Comparison of ENCODE assay signal across 9 mouse cellular contexts in genomic region chr2:75772251-75772956, GRCm38 (mm10). TPM values are rescaled to one million over a fixed set of nuclear protein-coding genes. Genes with fewer than 3 reads are reported as not detected.
A peak's percentile ranks its signal among the peaks of the same experiment; 100 is the strongest.
DNase-seq lines count a peak whose midpoint lies in the region; ATAC-seq and TF ChIP-seq lines count a peak whose summit lies in the region.
"Had no signal": no experiment of that assay in that cellular context is flagged by ENCODE, and none has a peak within 500 bp of the region (broad histone marks: within the 10 kb centered on the region; RNA-seq: fewer than 3 reads in every experiment).

No protein-coding gene starts in this region.

- peak; percentile 92 for ATAC-seq in intestine, embryonic 16.5 days
- ATAC-seq in liver, embryonic 14.5 days (ENCODE audit: insufficient read depth) = peak; percentile 28; the same call in 1 of the 2 replicates
- no peak for ATAC-seq in forebrain, postnatal 0 days

- 24% methylated on average over 11 of the region's 11 CpGs for WGBS in intestine, embryonic 16.5 days
- WGBS in liver, embryonic 14.5 days (ENCODE audit: insufficient replicate concordance) = 30% methylated on average over 11 of the region's 11 CpGs
- 67% methylated on average over 11 of the region's 11 CpGs for WGBS in forebrain, postnatal 0 days

- H3K9me3 ChIP-seq in intestine, embryonic 16.5 days (ENCODE audit: control insufficient read depth, low read length) = no peaks in the 10 kb centered on the region
- no peaks in the 10 kb centered on the region for H3K9me3 ChIP-seq in liver, embryonic 14.5 days (ENCODE audit: control insufficient read depth, low read length)
- H3K9me3 ChIP-seq in forebrain, postnatal 0 days (ENCODE audit: low read length) = no peaks in the 10 kb centered on the region

- DNase-seq in adrenal gland, postnatal 10 days = peak; percentile 62
- peak; percentile 59 for DNase-seq in embryo, embryonic 9.5 days (ENCODE audit: extremely low spot score)
- DNase-seq in liver, embryonic 14.5 days (ENCODE audit: low read depth in 3 of 3, low spot score in 3 of 3) = no peak
- DNase-seq in thymus, postnatal 0 days (ENCODE audit: low spot score) = no peak
- no peak for DNase-seq in forebrain, postnatal 0 days
- DNase-seq in T-cell, adult 2 months (ENCODE audit: low spot score) = no peak
- DNase-seq in cerebellum, postnatal 14 days = no peak
- DNase-seq: thymus, postnatal 36 days had no signal

- TF ChIP-seq CTCF in liver, embryonic 14.5 days (IDR thresholded peaks at IDR 0.05; ENCODE audit: low read depth) = no peak
- no peak for TF ChIP-seq CTCF in forebrain, postnatal 0 days (IDR thresholded peaks at IDR 0.05; ENCODE audit: low read depth)

- no peak overlapping the region for H3K4me3 ChIP-seq in intestine, embryonic 16.5 days (ENCODE audit: low read length)
- no peak overlapping the region for H3K4me3 ChIP-seq in liver, embryonic 14.5 days (ENCODE audit: insufficient read depth in 1 of 2, low read depth in 2 of 2, low read length in 2 of 2)
- H3K4me3 ChIP-seq in forebrain, postnatal 0 days (ENCODE audit: low read depth, low read length) = no peak overlapping the region

- H3K36me3 ChIP-seq in intestine, embryonic 16.5 days (ENCODE audit: control insufficient read depth, insufficient read depth, low read length) = no peaks in the 10 kb centered on the region
- no peaks in the 10 kb centered on the region for H3K36me3 ChIP-seq in liver, embryonic 14.5 days (replicated peaks; ENCODE audit: control insufficient read depth, insufficient read depth, low read depth)
- no peaks in the 10 kb centered on the region for H3K36me3 ChIP-seq in forebrain, postnatal 0 days (ENCODE audit: insufficient read depth)

- peak overlapping the region; percentile 46 for H3K9ac ChIP-seq in intestine, embryonic 16.5 days (ENCODE audit: low read depth, low read length)
- no peak overlapping the region for H3K9ac ChIP-seq in liver, embryonic 14.5 days (replicated peaks)
- no peak overlapping the region for H3K9ac ChIP-seq in forebrain, postnatal 0 days

- no peak for TF ChIP-seq EP300 in liver, embryonic 14.5 days (IDR thresholded peaks at IDR 0.05; ENCODE audit: low read depth)

- H3K27me3 ChIP-seq in intestine, embryonic 16.5 days (replicated peaks; ENCODE audit: control insufficient read depth, insufficient read depth, low read length) = no peaks in the 10 kb centered on the region
- no peaks in the 10 kb centered on the region for H3K27me3 ChIP-seq in liver, embryonic 14.5 days (ENCODE audit: control insufficient read depth, insufficient read depth, low read length)
- no peaks in the 10 kb centered on the region for H3K27me3 ChIP-seq in forebrain, postnatal 0 days (ENCODE audit: insufficient read depth, low read length)

- peak overlapping the region; percentile 96 for H3K27ac ChIP-seq in intestine, embryonic 16.5 days (ENCODE audit: low read length)
- H3K27ac ChIP-seq in liver, embryonic 14.5 days = no peak overlapping the region
- no peak overlapping the region for H3K27ac ChIP-seq in forebrain, postnatal 0 days (ENCODE audit: low read depth, low read length)

- H3K4me2 ChIP-seq in intestine, embryonic 16.5 days (ENCODE audit: low read depth, low read length) = peak overlapping the region; percentile 31; the same call in 1 of the 2 replicates
- H3K4me2 ChIP-seq in liver, embryonic 14.5 days (ENCODE audit: low read depth) = peak overlapping the region; percentile 21
- no peak overlapping the region for H3K4me2 ChIP-seq in forebrain, postnatal 0 days (ENCODE audit: low read depth)

- peaks cover 26% of the 10 kb centered on the region for H3K4me1 ChIP-seq in intestine, embryonic 16.5 days (ENCODE audit: control insufficient read depth, insufficient read depth, low read length)
- H3K4me1 ChIP-seq in liver, embryonic 14.5 days (replicated peaks; ENCODE audit: control insufficient read depth in 2 of 2, insufficient read depth in 2 of 2, low read length in 1 of 2) = peaks cover 14 to 44% of the 10 kb centered on the region in 2 experiments
- no peaks in the 10 kb centered on the region for H3K4me1 ChIP-seq in forebrain, postnatal 0 days (ENCODE audit: insufficient read depth)

RNA-seq across cellular contexts. Expression of gene Agps, which starts 59.6 kb away (rescaled TPM):
- total RNA-seq in adrenal gland, postnatal 10 days (2021) = 10 to 100 TPM; 32.4 to 42.0 TPM
- 18.3 and 21.8 TPM in 2 replicates for polyA plus RNA-seq in intestine, embryonic 16.5 days (2015; fragmentation: Nextera tagmentation; extraction: Ambion mirVana)
- 4.1 and 5.6 TPM in 2 replicates for polyA plus RNA-seq in liver, embryonic 14.5 days (2012; rRNA removed)
- 13.8 and 14.3 TPM in 2 replicates for polyA plus RNA-seq in liver, embryonic 14.5 days (2014; fragmentation: Nextera tagmentation; extraction: Ambion mirVana)
- 19.0 and 20.8 TPM in 2 replicates for polyA plus RNA-seq in thymus, postnatal 0 days (2015; fragmentation: Nextera tagmentation; extraction: Ambion mirVana)
- total RNA-seq in forebrain, postnatal 0 days (2014; rRNA removed) = 37.9 and 43.6 TPM in 2 replicates
- polyA plus RNA-seq in forebrain, postnatal 0 days (2015; fragmentation: Nextera tagmentation; extraction: Ambion mirVana) = 6.4 and 12.6 TPM in 2 replicates

Comparison
In these comparisons a context has a peak if more than half of its experiments do, and no peak if none do; other contexts are left out.
1. DNase-seq: peak in adrenal gland, postnatal 10 days (single experiment) and embryo, embryonic 9.5 days (single experiment); none in liver, embryonic 14.5 days (0 of 3), thymus, postnatal 0 days (single experiment), forebrain, postnatal 0 days (single experiment), T-cell, adult 2 months (single experiment) and cerebellum, postnatal 14 days (0 of 2).